Mouse (Mus musculus): ENCODE results near the gene Slx4ip. TPM values are rescaled to one million over a fixed set of nuclear protein-coding genes. Genes with fewer than 3 reads are reported as not detected.

Gene Slx4ip
- polyA plus RNA-seq, 1 experiment from 2014 or later, result 13.2 TPM

GRCm38 (mm10) chr2:136936391-136937288 lies 45.6 kb downstream of the Slx4ip start:
- Histone ChIP-seq H3K4me1 (ENCODE audit: control insufficient read depth, insufficient read depth, low read length) (no peaks in the 10 kb centered on the region), H3K4me2 (ENCODE audit: low read depth, low read length) (no peak overlapping the region), H3K36me3 (ENCODE audit: control insufficient read depth, insufficient read depth, low read length) (no peaks in the 10 kb centered on the region), H3K4me3 (ENCODE audit: low read depth, low read length) (no peak overlapping the region), H3K27me3 (ENCODE audit: control insufficient read depth, insufficient read depth, low read length) (no peaks in the 10 kb centered on the region), H3K27ac (ENCODE audit: low read depth, low read length) (no peak overlapping the region), H3K9me3 (ENCODE audit: control insufficient read depth, low read length) (no peaks in the 10 kb centered on the region), H3K9ac (replicated peaks; ENCODE audit: low read depth, low read length) (no peak overlapping the region)
- ATAC-seq (ENCODE audit: low read depth), result no peak
- 88% methylated on average over 4 of the region's 4 CpGs for WGBS

DNA sequence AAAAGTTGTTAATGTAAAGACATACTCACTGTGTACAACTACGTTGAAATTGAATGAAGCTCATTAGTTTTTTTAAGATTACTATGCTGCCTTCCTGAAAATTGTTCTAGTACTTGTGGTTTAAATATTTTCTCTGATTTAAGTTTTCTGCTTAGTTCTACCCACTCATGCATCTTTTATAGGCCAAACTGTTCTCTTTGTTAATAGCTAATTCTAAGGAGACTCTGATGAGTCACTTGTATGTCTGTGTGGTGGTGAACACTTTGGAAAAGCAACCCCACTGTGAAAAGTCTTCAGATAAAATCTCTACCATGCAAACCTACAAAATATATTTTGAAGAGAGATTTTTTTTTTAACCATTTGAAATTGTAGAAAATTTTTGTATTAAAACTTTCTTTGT lies 47.2 kb downstream of the Slx4ip start:
- H3K4me3 ChIP-seq (ENCODE audit: low read depth, low read length), result no peak overlapping the region
- no peak overlapping the region for H3K27ac ChIP-seq (ENCODE audit: low read depth, low read length)
- H3K4me1 ChIP-seq (ENCODE audit: control insufficient read depth, insufficient read depth, low read length), result no peaks in the 10 kb centered on the region
- H3K9ac ChIP-seq (replicated peaks; ENCODE audit: low read depth, low read length), result no peak overlapping the region
- no peak overlapping the region for H3K4me2 ChIP-seq (ENCODE audit: low read depth, low read length)
- H3K36me3 ChIP-seq (ENCODE audit: control insufficient read depth, insufficient read depth, low read length), result no peaks in the 10 kb centered on the region
- no peak for ATAC-seq (ENCODE audit: low read depth)
- no peaks in the 10 kb centered on the region for H3K9me3 ChIP-seq (ENCODE audit: control insufficient read depth, low read length)
- 98% methylated on average over 1 of the region's 1 CpGs for WGBS
- H3K27me3 ChIP-seq (ENCODE audit: control insufficient read depth, insufficient read depth, low read length), result no peaks in the 10 kb centered on the region

DNA sequence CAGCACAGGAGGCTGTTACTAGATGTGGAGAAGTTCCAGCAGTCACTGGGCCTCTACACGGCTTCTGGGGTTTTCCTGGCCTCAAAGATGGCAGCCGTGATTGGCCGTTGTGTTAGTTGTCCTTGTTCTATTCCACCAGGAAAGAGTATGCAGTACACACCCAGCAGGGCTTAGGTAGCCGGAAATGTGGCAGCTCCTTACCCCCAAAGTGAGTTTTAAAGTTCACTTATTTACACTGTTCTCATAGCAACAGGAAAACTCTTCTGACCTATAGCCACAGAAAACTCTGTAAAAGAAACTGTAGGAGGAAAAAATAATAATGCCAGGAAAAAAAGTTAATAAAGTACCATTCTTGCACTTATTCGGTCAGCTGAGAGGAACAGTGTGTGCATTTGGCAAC lies 55.3 kb downstream of the Slx4ip start:
- Histone ChIP-seq H3K9ac (replicated peaks; ENCODE audit: low read depth, low read length) (no peak overlapping the region), H3K4me1 (ENCODE audit: control insufficient read depth, insufficient read depth, low read length) (no peaks in the 10 kb centered on the region), H3K4me3 (ENCODE audit: low read depth, low read length) (no peak overlapping the region), H3K4me2 (ENCODE audit: low read depth, low read length) (no peak overlapping the region), H3K27ac (ENCODE audit: low read depth, low read length) (no peak overlapping the region), H3K27me3 (ENCODE audit: control insufficient read depth, insufficient read depth, low read length) (no peaks in the 10 kb centered on the region), H3K9me3 (ENCODE audit: control insufficient read depth, low read length) (no peaks in the 10 kb centered on the region), H3K36me3 (ENCODE audit: control insufficient read depth, insufficient read depth, low read length) (no peaks in the 10 kb centered on the region)
- WGBS, result 84% methylated on average over 5 of the region's 5 CpGs
- ATAC-seq (ENCODE audit: low read depth), result no peak

DNA sequence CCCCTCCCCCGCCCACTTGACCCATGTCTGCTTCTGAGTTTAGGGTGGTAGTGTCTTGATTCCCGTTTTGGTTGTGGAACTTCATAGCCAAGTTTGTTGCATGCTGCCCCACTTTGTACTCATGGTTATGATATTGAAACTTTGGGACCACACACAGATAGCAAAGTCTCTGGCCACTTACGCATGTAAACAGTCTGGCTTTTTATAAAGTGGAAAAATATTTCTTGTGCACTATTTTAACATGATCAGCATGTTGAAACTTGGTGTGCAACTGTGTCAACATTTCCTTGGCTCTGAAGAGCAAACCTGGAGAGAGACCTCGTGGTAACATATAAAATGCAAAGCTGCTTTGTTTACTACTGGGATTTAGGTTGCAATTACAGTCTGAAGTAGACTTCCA lies 56.5 kb downstream of the Slx4ip start:
- H3K4me3 ChIP-seq (ENCODE audit: low read depth, low read length), result no peak overlapping the region
- no peak overlapping the region for H3K9ac ChIP-seq (replicated peaks; ENCODE audit: low read depth, low read length)
- no peak overlapping the region for H3K4me2 ChIP-seq (ENCODE audit: low read depth, low read length)
- no peaks in the 10 kb centered on the region for H3K4me1 ChIP-seq (ENCODE audit: control insufficient read depth, insufficient read depth, low read length)
- H3K27me3 ChIP-seq (ENCODE audit: control insufficient read depth, insufficient read depth, low read length), result no peaks in the 10 kb centered on the region
- no peak overlapping the region; the same call in 1 of the 2 replicates for H3K27ac ChIP-seq (ENCODE audit: low read depth, low read length)
- ATAC-seq (ENCODE audit: low read depth), result no peak
- 85% methylated on average over 4 of the region's 4 CpGs for WGBS
- H3K9me3 ChIP-seq (ENCODE audit: control insufficient read depth, low read length), result no peaks in the 10 kb centered on the region
- no peaks in the 10 kb centered on the region for H3K36me3 ChIP-seq (ENCODE audit: control insufficient read depth, insufficient read depth, low read length)

GRCm38 (mm10) chr2:136947937-136948336 lies 56.9 kb downstream of the Slx4ip start:
- no peak for ATAC-seq (ENCODE audit: low read depth)
- no peak overlapping the region for H3K9ac ChIP-seq (replicated peaks; ENCODE audit: low read depth, low read length)
- H3K4me1 ChIP-seq (ENCODE audit: control insufficient read depth, insufficient read depth, low read length), result no peaks in the 10 kb centered on the region
- no peaks in the 10 kb centered on the region for H3K36me3 ChIP-seq (ENCODE audit: control insufficient read depth, insufficient read depth, low read length)
- no peaks in the 10 kb centered on the region for H3K27me3 ChIP-seq (ENCODE audit: control insufficient read depth, insufficient read depth, low read length)
- H3K4me3 ChIP-seq (ENCODE audit: low read depth, low read length), result no peak overlapping the region
- H3K27ac ChIP-seq (ENCODE audit: low read depth, low read length), result no peak overlapping the region; the same call in 1 of the 2 replicates
- H3K9me3 ChIP-seq (ENCODE audit: control insufficient read depth, low read length), result no peaks in the 10 kb centered on the region
- 47% methylated on average over 5 of the region's 5 CpGs for WGBS
- H3K4me2 ChIP-seq (ENCODE audit: low read depth, low read length), result no peak overlapping the region

- Histone ChIP-seq H3K27ac (ENCODE audit: low read depth, low read length) (no peak overlapping the region), H3K36me3 (ENCODE audit: control insufficient read depth, insufficient read depth, low read length) (no peaks in the 10 kb centered on the region), H3K9ac (replicated peaks; ENCODE audit: low read depth, low read length) (no peak overlapping the region), H3K4me1 (ENCODE audit: control insufficient read depth, insufficient read depth, low read length) (no peaks in the 10 kb centered on the region), H3K4me3 (ENCODE audit: low read depth, low read length) (no peak overlapping the region), H3K4me2 (ENCODE audit: low read depth, low read length) (no peak overlapping the region), H3K27me3 (ENCODE audit: control insufficient read depth, insufficient read depth, low read length) (no peaks in the 10 kb centered on the region), H3K9me3 (ENCODE audit: control insufficient read depth, low read length) (no peaks in the 10 kb centered on the region)
- ATAC-seq (ENCODE audit: low read depth), result no peak
- WGBS, result 67% methylated on average over 1 of the region's 1 CpGs
These were observed 61.2 kb downstream of the Slx4ip start for GRCm38 (mm10) chr2:136952238-136952637.

DNA sequence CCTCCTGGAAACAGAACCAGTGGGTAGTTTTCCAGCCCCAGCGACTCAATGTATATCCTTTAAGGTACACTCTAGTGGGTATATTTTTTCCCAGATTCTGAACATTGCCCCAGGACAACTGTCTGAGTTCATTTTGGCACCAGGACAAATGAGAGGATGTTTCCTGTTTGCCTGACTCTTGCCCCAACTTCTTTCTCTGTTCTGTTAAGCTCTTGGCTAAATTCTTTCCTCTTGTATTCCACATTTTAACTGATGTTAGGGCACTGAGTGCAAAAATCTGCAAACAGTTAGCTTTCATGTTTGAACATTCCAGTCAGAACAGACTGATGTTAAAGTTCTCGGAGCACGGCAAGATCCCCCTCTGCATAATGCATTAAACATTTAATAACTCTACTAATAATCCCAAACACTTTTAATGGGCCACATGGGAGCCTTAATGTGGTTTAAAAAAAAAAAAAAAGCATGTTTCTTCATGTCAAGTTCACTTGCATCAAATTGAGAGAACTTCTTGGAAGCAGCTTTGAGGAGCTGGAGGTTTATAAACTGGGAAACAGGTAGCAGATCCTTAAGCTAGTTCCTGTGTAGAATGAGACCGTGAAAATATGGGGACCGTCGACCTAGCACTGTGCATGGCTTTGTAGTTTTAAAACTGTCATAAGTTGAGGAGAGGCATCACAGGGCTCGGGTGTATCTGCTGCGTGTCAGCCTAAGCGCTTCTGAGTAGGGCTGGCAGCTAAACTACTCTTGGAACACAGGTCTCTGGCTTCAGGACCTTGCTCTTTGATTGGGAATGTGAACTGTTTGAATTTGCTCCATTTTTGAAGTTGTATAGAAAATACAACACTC lies 64.9 kb downstream of the Slx4ip start:
- WGBS, result 83% methylated on average over 9 of the region's 9 CpGs
- no peak for ATAC-seq (ENCODE audit: low read depth)
- Histone ChIP-seq H3K27me3 (ENCODE audit: control insufficient read depth, insufficient read depth, low read length) (no peaks in the 10 kb centered on the region), H3K4me1 (ENCODE audit: control insufficient read depth, insufficient read depth, low read length) (no peaks in the 10 kb centered on the region), H3K9me3 (ENCODE audit: control insufficient read depth, low read length) (no peaks in the 10 kb centered on the region), H3K27ac (ENCODE audit: low read depth, low read length) (no peak overlapping the region), H3K9ac (replicated peaks; ENCODE audit: low read depth, low read length) (no peak overlapping the region), H3K4me3 (ENCODE audit: low read depth, low read length) (no peak overlapping the region), H3K36me3 (ENCODE audit: control insufficient read depth, insufficient read depth, low read length) (no peaks in the 10 kb centered on the region), H3K4me2 (ENCODE audit: low read depth, low read length) (no peak overlapping the region)

- Histone ChIP-seq H3K4me3 (ENCODE audit: low read depth, low read length) (no peak overlapping the region), H3K36me3 (ENCODE audit: control insufficient read depth, insufficient read depth, low read length) (no peaks in the 10 kb centered on the region), H3K9me3 (ENCODE audit: control insufficient read depth, low read length) (no peaks in the 10 kb centered on the region), H3K4me2 (ENCODE audit: low read depth, low read length) (no peak overlapping the region), H3K4me1 (ENCODE audit: control insufficient read depth, insufficient read depth, low read length) (no peaks in the 10 kb centered on the region), H3K9ac (replicated peaks; ENCODE audit: low read depth, low read length) (no peak overlapping the region), H3K27ac (ENCODE audit: low read depth, low read length) (no peak overlapping the region), H3K27me3 (ENCODE audit: control insufficient read depth, insufficient read depth, low read length) (no peaks in the 10 kb centered on the region)
- 100% methylated on average over 3 of the region's 3 CpGs for WGBS
- no peak for ATAC-seq (ENCODE audit: low read depth)
These were observed 67.7 kb downstream of the Slx4ip start for GRCm38 (mm10) chr2:136958697-136959096.

- no peak overlapping the region for H3K27ac ChIP-seq (ENCODE audit: low read depth, low read length)
- no peaks in the 10 kb centered on the region for H3K4me1 ChIP-seq (ENCODE audit: control insufficient read depth, insufficient read depth, low read length)
- 0 out of 2 replicates have a peak, but pooled peaks have one; percentile 52 for ATAC-seq (ENCODE audit: low read depth)
- WGBS, result 40% methylated on average over 1 of the region's 1 CpGs
- H3K27me3 ChIP-seq (ENCODE audit: control insufficient read depth, insufficient read depth, low read length), result no peaks in the 10 kb centered on the region
- no peaks in the 10 kb centered on the region for H3K36me3 ChIP-seq (ENCODE audit: control insufficient read depth, insufficient read depth, low read length)
- H3K4me3 ChIP-seq (ENCODE audit: low read depth, low read length), result no peak overlapping the region
- H3K9ac ChIP-seq (replicated peaks; ENCODE audit: low read depth, low read length), result no peak overlapping the region
- no peak overlapping the region for H3K4me2 ChIP-seq (ENCODE audit: low read depth, low read length)
- no peaks in the 10 kb centered on the region for H3K9me3 ChIP-seq (ENCODE audit: control insufficient read depth, low read length)
These were observed 84.8 kb downstream of the Slx4ip start for GRCm38 (mm10) chr2:136975774-136976173.

Measured in neural tube, embryonic 14.5 days (tissue).